In the genomic region with DNA sequence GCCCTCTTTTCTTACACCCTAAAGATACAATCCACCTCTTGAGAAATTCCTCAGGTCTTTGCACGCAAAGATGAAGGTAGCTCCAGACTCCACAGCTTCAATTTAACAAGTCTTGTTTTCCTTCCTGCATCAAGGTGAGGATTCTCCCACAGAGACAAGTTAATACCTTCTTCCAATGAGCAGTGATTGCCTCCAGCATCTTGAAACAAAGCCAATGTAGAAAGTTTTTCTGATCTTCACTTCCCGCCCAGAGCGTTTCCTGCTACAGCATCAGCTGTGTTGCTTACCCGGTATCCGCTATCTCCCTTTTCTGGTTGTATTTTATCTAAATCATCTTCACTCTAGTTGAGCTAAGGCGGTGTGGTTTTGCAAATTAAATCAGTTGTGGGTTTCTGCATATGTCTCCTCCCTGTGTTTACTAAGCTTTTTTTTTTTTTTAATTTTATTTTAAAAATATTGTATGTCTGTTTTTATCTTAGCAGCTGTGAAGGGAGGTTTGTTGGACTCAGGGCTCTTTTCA, we compare ENCODE assay signal across 13 mouse cellular contexts. TPM values are rescaled to one million over a fixed set of nuclear protein-coding genes. Genes with fewer than 3 reads are reported as not detected.
DNase-seq lines count a peak whose midpoint lies in the region; ATAC-seq and TF ChIP-seq lines count a peak whose summit lies in the region.
"Had no signal": no experiment of that assay in that cellular context is flagged by ENCODE, and none has a peak within 500 bp of the region (broad histone marks: within the 10 kb centered on the region; RNA-seq: fewer than 3 reads in every experiment).

No protein-coding gene starts in this region.

- H3K4me3 ChIP-seq in gastrocnemius, adult 2 months = peak overlapping the region; percentile 50
- H3K4me3 ChIP-seq: forebrain, embryonic 10.5 days; kidney, embryonic 15.5 days; limb, embryonic 12.5 days had no signal

- no peak for DNase-seq in gastrocnemius, adult 2 months
- DNase-seq in gastrocnemius, adult 8-10 months (ENCODE audit: low spot score in 2 of 2) = no peak
- DNase-seq in 416B (ENCODE audit: low read depth) = peak; percentile 75
- DNase-seq in layer of hippocampus, adult 9-10 months (ENCODE audit: low spot score) = no peak
- DNase-seq in gastrocnemius, postnatal 4 days (ENCODE audit: low spot score in 2 of 2) = no peak
- no peak for DNase-seq in testis, postnatal 14 days (ENCODE audit: low spot score)
- DNase-seq: cerebellum, adult 2 months; right cerebral cortex, postnatal 4 days had no signal

- H3K27ac ChIP-seq in gastrocnemius, adult 2 months = peak overlapping the region; percentile 81
- H3K27ac ChIP-seq: forebrain, embryonic 10.5 days; kidney, embryonic 15.5 days; limb, embryonic 12.5 days had no signal

- intact Hi-C loops in gastrocnemius, adult 2 months (cut with DNase I) = no loop called here

- TF ChIP-seq CTCF in gastrocnemius, adult 2 months (IDR thresholded peaks at IDR 0.05) = no peak

- ATAC-seq in hematopoietic stem cell, adult 5-6 weeks (replicated peaks in 1 of 2; ENCODE audit: insufficient read depth in 1 of 2, low FRiP score in 2 of 2, low TSS enrichment in 1 of 2, low read depth in 1 of 2, poor library complexity in 2 of 2, severe bottlenecking in 2 of 2) = peak; percentile 8 to 15; a peak in 2 of 4 replicates
- peak; percentile 66 for ATAC-seq in megakaryocyte-erythroid progenitor cell, adult 5-6 weeks (replicated peaks; ENCODE audit: low FRiP score, low TSS enrichment, poor library complexity, severe bottlenecking)

RNA-seq across cellular contexts. Expression of a gene that starts 21.3 kb away (rescaled TPM):
- total RNA-seq in gastrocnemius, adult 2 months (2021) = 10 to 100 TPM; 75.5 to 85.1 TPM
- 10 to 100 TPM; 84.4 to 90.5 (median 86.1) TPM for total RNA-seq in gastrocnemius, adult 8-10 months (2022)
- total RNA-seq in hematopoietic stem cell, adult 5-6 weeks (2017) = 26.5 and 29.6 TPM in 2 replicates
- total RNA-seq in megakaryocyte-erythroid progenitor cell, adult 5-6 weeks (2014; fragmentation: Nextera tagmentation) = 6.9 and 18.0 TPM in 2 replicates
- total RNA-seq in megakaryocyte-erythroid progenitor cell, adult 5-6 weeks (2017) = 8.5 and 14.4 TPM in 2 replicates
- 10 to 100 TPM; 42.4 to 46.5 TPM for total RNA-seq in gastrocnemius, postnatal 4 days (2021)
